Mouse (Mus musculus) hindbrain, embryonic 16.5 days (tissue): ENCODE results near the gene Gadd45b. TPM values are rescaled to one million over a fixed set of nuclear protein-coding genes. Genes with fewer than 3 reads are reported as not detected.

Experiments used
- ATAC-seq: fragments of 200-750 bp; cut with Nextera tagmentation; 2 replicates; pipeline ENCODE4 v1.8.0; 2017; ENCODE audit warnings: moderate TSS enrichment, moderate library complexity
- H3K27ac ChIP-seq: fragments of 300-500 bp; sonication (generic); 2 replicates; pipeline ENCODE4 v1.5.1; 2014; ENCODE audit warnings: low read depth, mild to moderate bottlenecking, control low read depth, low read length, moderate library complexity
- H3K27me3 ChIP-seq: fragments of 300-500 bp; sonication (generic); replicated peaks from 2 replicates; pipeline ENCODE4 v1.6.1; 2014; ENCODE audit warnings: low read length; ENCODE audit not compliant: control insufficient read depth, insufficient read depth
- H3K36me3 ChIP-seq: fragments of 300-500 bp; sonication (generic); 2 replicates; pipeline ENCODE4 v1.6.1; 2014; ENCODE audit warnings: mild to moderate bottlenecking, low read length, moderate library complexity, mixed read lengths; ENCODE audit not compliant: control insufficient read depth, insufficient read depth
- H3K4me1 ChIP-seq: fragments of 300-500 bp; sonication (generic); 2 replicates; pipeline ENCODE4 v1.6.1; 2014; ENCODE audit warnings: low read depth, low read length; ENCODE audit not compliant: control insufficient read depth, insufficient read depth
- H3K4me2 ChIP-seq: fragments of 300-500 bp; sonication (generic); 2 replicates; pipeline ENCODE4 v1.6.1; 2014; ENCODE audit warnings: mild to moderate bottlenecking, low read length, control low read depth, moderate library complexity
- H3K4me3 ChIP-seq: fragments of 300-500 bp; sonication (generic); 2 replicates; pipeline ENCODE4 v1.5.1; 2014; ENCODE audit warnings: mild to moderate bottlenecking, low read length, control low read depth, moderate library complexity
- H3K9ac ChIP-seq: fragments of 300-500 bp; sonication (generic); 2 replicates; pipeline ENCODE4 v1.6.1; 2014; ENCODE audit warnings: low read depth, mild to moderate bottlenecking, control low read depth, low read length, moderate library complexity
- H3K9me3 ChIP-seq: fragments of 300-500 bp; sonication (generic); 2 replicates; pipeline ENCODE4 v1.6.1; 2014; ENCODE audit warnings: mild to moderate bottlenecking, low read length, moderate library complexity; ENCODE audit not compliant: control insufficient read depth
- WGBS: fragments of 180-500 bp; shearing (Covaris S2); extraction: QIAGEN DNeasy Blood & Tissue Kit; methylation state at CpG from one replicate; pipeline ENCODE4 v1.1.7; 2014; 5-methylcytosine and 5-hydroxymethylcytosine counted together
- polyA plus RNA-seq: library from polyadenylated mRNA; unstranded; fragments of >200 nt; fragmentation: Nextera tagmentation; extraction: Ambion mirVana; gene quantifications from 2 replicates; pipeline ENCODE4 v1.2.1, GENCODE M21; 2015

The Gadd45b gene
- polyA plus RNA-seq: 8.0 and 9.0 TPM in 2 replicates

- peaks cover 44% of the 10 kb centered on the region for H3K4me1 ChIP-seq
- H3K9me3 ChIP-seq: no peaks in the 10 kb centered on the region
- peak; percentile 90 for ATAC-seq
- no peaks in the 10 kb centered on the region for H3K36me3 ChIP-seq
- peak within 1 kb of the TSS; percentile 56 for H3K4me3 ChIP-seq
- H3K27me3 ChIP-seq: peaks cover 14% of the 10 kb centered on the region
- H3K9ac ChIP-seq: peak within 1 kb of the TSS; percentile 79
- H3K4me2 ChIP-seq: peak within 1 kb of the TSS; percentile 98
- peak within 1 kb of the TSS; percentile 75 for H3K27ac ChIP-seq
- WGBS: 0% methylated on average over 56 of the region's 56 CpGs
Measured at GRCm38 (mm10) chr10:80929299-80930226, at the start of gene Gadd45b. Gadd45b (plus strand) TSS chr10:80930073.

- H3K27ac ChIP-seq: no peak overlapping the region
- 23% methylated on average over 5 of the region's 5 CpGs for whole genome bisulfite sequencing
- no peaks in the 10 kb centered on the region for H3K4me1 ChIP-seq
- H3K4me2 ChIP-seq: no peak overlapping the region
- no peak for ATAC-seq
- peaks cover 2% of the 10 kb centered on the region; the same call in 1 of the 2 replicates for H3K9me3 ChIP-seq
- no peaks in the 10 kb centered on the region for H3K27me3 ChIP-seq
- H3K4me3 ChIP-seq: no peak overlapping the region
- no peak overlapping the region for H3K9ac ChIP-seq
- no peaks in the 10 kb centered on the region for H3K36me3 ChIP-seq
Measured at GRCm38 (mm10) chr10:80880131-80880641, 49.7 kb upstream of the Gadd45b start.

- ATAC-seq: no peak
- WGBS: 82% methylated on average over 2 of the region's 2 CpGs
- peaks cover 2% of the 10 kb centered on the region; the same call in 1 of the 2 replicates for H3K9me3 ChIP-seq
Measured at GRCm38 (mm10) chr10:80880901-80881300, 49.0 kb upstream of the Gadd45b start.

GRCm38 (mm10) chr10:80881301-80881700, 48.6 kb upstream of the Gadd45b start:
- no peak overlapping the region for H3K27ac ChIP-seq
- 27% methylated on average over 10 of the region's 10 CpGs for WGBS
- ATAC-seq: no peak

More at GRCm38 (mm10) chr10:80880901-80881300, 49.0 kb upstream of the Gadd45b start:
- Histone ChIP-seq H3K4me1 (no peaks in the 10 kb centered on the region), H3K9ac (no peak overlapping the region), H3K4me2 (no peak overlapping the region), H3K27ac (no peak overlapping the region), H3K36me3 (no peaks in the 10 kb centered on the region), H3K27me3 (no peaks in the 10 kb centered on the region), H3K4me3 (no peak overlapping the region)

GRCm38 (mm10) chr10:80887181-80887580, 42.7 kb upstream of the Gadd45b start:
- no peak overlapping the region for H3K9ac ChIP-seq
- 53% methylated on average over 10 of the region's 11 CpGs for WGBS

More at GRCm38 (mm10) chr10:80881301-80881700, 48.6 kb upstream of the Gadd45b start:
- no peaks in the 10 kb centered on the region for H3K27me3 ChIP-seq
- no peak overlapping the region for H3K9ac ChIP-seq
- H3K4me2 ChIP-seq: no peak overlapping the region
- H3K4me3 ChIP-seq: no peak overlapping the region
- peaks cover 2% of the 10 kb centered on the region; the same call in 1 of the 2 replicates for H3K9me3 ChIP-seq
- H3K36me3 ChIP-seq: no peaks in the 10 kb centered on the region
- no peaks in the 10 kb centered on the region for H3K4me1 ChIP-seq

GRCm38 (mm10) chr10:80895100-80895499, 34.8 kb upstream of the Gadd45b start:
- Histone ChIP-seq H3K4me3 (no peak overlapping the region), H3K27ac (no peak overlapping the region), H3K4me2 (no peak overlapping the region), H3K27me3 (no peaks in the 10 kb centered on the region), H3K9me3 (no peaks in the 10 kb centered on the region), H3K4me1 (peaks cover 11% of the 10 kb centered on the region), H3K9ac (no peak overlapping the region), H3K36me3 (peaks cover 3% of the 10 kb centered on the region; the same call in 1 of the 2 replicates)
- ATAC-seq: no peak
- 91% methylated on average over 7 of the region's 7 CpGs for WGBS

More at GRCm38 (mm10) chr10:80887181-80887580, 42.7 kb upstream of the Gadd45b start:
- H3K27me3 ChIP-seq: peaks cover 2% of the 10 kb centered on the region
- H3K27ac ChIP-seq: no peak overlapping the region
- no peaks in the 10 kb centered on the region for H3K36me3 ChIP-seq
- ATAC-seq: no peak
- H3K4me1 ChIP-seq: no peaks in the 10 kb centered on the region
- no peak overlapping the region for H3K4me2 ChIP-seq
- no peaks in the 10 kb centered on the region for H3K9me3 ChIP-seq
- H3K4me3 ChIP-seq: no peak overlapping the region

GRCm38 (mm10) chr10:80895697-80896096, 34.2 kb upstream of the Gadd45b start:
- Histone ChIP-seq H3K27ac (no peak overlapping the region), H3K27me3 (no peaks in the 10 kb centered on the region), H3K4me2 (no peak overlapping the region), H3K4me1 (peaks cover 11% of the 10 kb centered on the region), H3K9me3 (no peaks in the 10 kb centered on the region), H3K9ac (no peak overlapping the region), H3K36me3 (peaks cover 3% of the 10 kb centered on the region; the same call in 1 of the 2 replicates), H3K4me3 (no peak overlapping the region)
- no peak for ATAC-seq
- WGBS: 78% methylated on average over 6 of the region's 6 CpGs

GRCm38 (mm10) chr10:80896581-80897485, 33.0 kb upstream of the Gadd45b start:
- H3K36me3 ChIP-seq: peaks cover 6% of the 10 kb centered on the region
- no peak for ATAC-seq
- WGBS: 71% methylated on average over 24 of the region's 24 CpGs

More at GRCm38 (mm10) chr10:80896581-80897485, 33.0 kb upstream of the Gadd45b start:
- no peak overlapping the region for H3K4me3 ChIP-seq
- peaks cover 14% of the 10 kb centered on the region for H3K4me1 ChIP-seq
- no peaks in the 10 kb centered on the region for H3K27me3 ChIP-seq
- H3K9ac ChIP-seq: no peak overlapping the region
- no peaks in the 10 kb centered on the region for H3K9me3 ChIP-seq
- H3K27ac ChIP-seq: no peak overlapping the region
- no peak overlapping the region for H3K4me2 ChIP-seq
